28 mouse cellular contexts compared by ENCODE assay signal in the genomic region with DNA sequence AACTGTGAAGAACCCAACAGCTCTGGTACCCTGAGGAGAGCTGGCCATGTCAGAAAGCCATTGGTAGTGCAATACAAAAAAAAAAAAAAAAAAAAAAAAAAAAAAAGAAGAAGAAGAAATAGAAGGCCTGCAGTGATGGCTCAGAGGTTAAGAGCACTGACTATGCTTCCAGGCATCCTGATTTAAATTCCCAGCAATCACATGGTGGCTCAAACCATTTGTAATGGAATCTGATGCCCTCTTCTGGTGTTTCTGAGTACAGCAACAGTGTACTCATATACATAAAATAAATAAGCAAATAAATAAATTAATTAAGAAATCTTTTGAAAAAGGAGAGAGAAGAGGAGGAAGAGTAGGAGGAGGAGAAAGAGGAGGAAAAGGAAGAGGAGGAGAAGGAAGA. TPM values are rescaled to one million over a fixed set of nuclear protein-coding genes. Genes with fewer than 3 reads are reported as not detected.
DNase-seq lines count a peak whose midpoint lies in the region; ATAC-seq and TF ChIP-seq lines count a peak whose summit lies in the region.
"Had no signal": no experiment of that assay in that cellular context is flagged by ENCODE, and none has a peak within 500 bp of the region (broad histone marks: within the 10 kb centered on the region; RNA-seq: fewer than 3 reads in every experiment).

No protein-coding gene starts in this region.

- peak; percentile 63 for TF ChIP-seq RAD21 in MEL (IDR thresholded peaks at IDR 0.05; ENCODE audit: low read depth, low read length)

- no peaks in the 10 kb centered on the region for H3K36me3 ChIP-seq in lung, embryonic 14.5 days (ENCODE audit: insufficient read depth)
- H3K36me3 ChIP-seq in MEL (ENCODE audit: control insufficient read depth in 1 of 2, insufficient read depth in 2 of 2, low read length in 2 of 2), result no peaks in the 10 kb centered on the region
- H3K36me3 ChIP-seq in stomach, postnatal 0 days (ENCODE audit: control insufficient read depth, insufficient read depth, low read length), result no peaks in the 10 kb centered on the region
- no peaks in the 10 kb centered on the region for H3K36me3 ChIP-seq in hindbrain, embryonic 11.5 days (ENCODE audit: control insufficient read depth, insufficient read depth, low read length)
- H3K36me3 ChIP-seq: embryonic facial prominence, embryonic 13.5 days; heart, embryonic 10.5 days; hindbrain, embryonic 12.5 days; limb, embryonic 12.5 days; liver, embryonic 15.5 days; neural tube, embryonic 12.5 days had no signal

- no peaks in the 10 kb centered on the region for H3K79me2 ChIP-seq in MEL (ENCODE audit: control insufficient read depth, insufficient read depth, low read length, poor library complexity)

- intact Hi-C loops in gastrocnemius, adult 2 months (cut with DNase I), result no loop called here
- intact Hi-C loops in gastrocnemius, postnatal 14 days (cut with DNase I; ENCODE audit: low total_unique reads), result no loop called here

- no peaks in the 10 kb centered on the region for H3K9me3 ChIP-seq in lung, embryonic 14.5 days (ENCODE audit: low read depth, low read length)
- no peaks in the 10 kb centered on the region for H3K9me3 ChIP-seq in MEL (replicated peaks; ENCODE audit: insufficient read depth, low read length)
- H3K9me3 ChIP-seq in stomach, postnatal 0 days (ENCODE audit: control insufficient read depth, low read length), result no peaks in the 10 kb centered on the region
- no peaks in the 10 kb centered on the region for H3K9me3 ChIP-seq in hindbrain, embryonic 11.5 days (ENCODE audit: control insufficient read depth, low read length)
- H3K9me3 ChIP-seq: embryonic facial prominence, embryonic 13.5 days; heart, embryonic 10.5 days; hindbrain, embryonic 12.5 days; liver, embryonic 15.5 days; neural tube, embryonic 12.5 days had no signal

- TF ChIP-seq EP300 in MEL (IDR thresholded peaks at IDR 0.05; ENCODE audit: low read depth in 1 of 2, low read length in 2 of 2), result no peak
- TF ChIP-seq EP300 in stomach, postnatal 0 days (optimal IDR thresholded peaks at IDR 0.05), result no peak

- no peak overlapping the region for H3K4me3 ChIP-seq in gastrocnemius, adult 2 months
- no peak overlapping the region for H3K4me3 ChIP-seq in lung, embryonic 14.5 days (ENCODE audit: low read depth, low read length)
- H3K4me3 ChIP-seq in MEL (ENCODE audit: control insufficient read depth in 1 of 2, insufficient read depth in 1 of 2, low read depth in 2 of 2, low read length in 2 of 2), result no peak overlapping the region
- no peak overlapping the region for H3K4me3 ChIP-seq in stomach, postnatal 0 days (ENCODE audit: low read depth, low read length)
- H3K4me3 ChIP-seq in hindbrain, embryonic 11.5 days (ENCODE audit: low read depth, low read length), result no peak overlapping the region
- H3K4me3 ChIP-seq: embryonic facial prominence, embryonic 13.5 days; heart, embryonic 10.5 days; hindbrain, embryonic 12.5 days; limb, embryonic 12.5 days; liver, embryonic 15.5 days; neural tube, embryonic 12.5 days had no signal

- H3K4me1 ChIP-seq in lung, embryonic 14.5 days (ENCODE audit: insufficient read depth), result no peaks in the 10 kb centered on the region
- H3K4me1 ChIP-seq in MEL (ENCODE audit: control insufficient read depth in 1 of 2, insufficient read depth in 2 of 2, low read length in 2 of 2), result no peaks in the 10 kb centered on the region
- no peaks in the 10 kb centered on the region for H3K4me1 ChIP-seq in stomach, postnatal 0 days (replicated peaks; ENCODE audit: control insufficient read depth, insufficient read depth)
- H3K4me1 ChIP-seq in hindbrain, embryonic 11.5 days (replicated peaks; ENCODE audit: control insufficient read depth, insufficient read depth, low read length), result no peaks in the 10 kb centered on the region
- H3K4me1 ChIP-seq: embryonic facial prominence, embryonic 13.5 days; heart, embryonic 10.5 days; hindbrain, embryonic 12.5 days; liver, embryonic 15.5 days had no signal

- no peak overlapping the region for H3K9ac ChIP-seq in lung, embryonic 14.5 days
- no peak overlapping the region for H3K9ac ChIP-seq in MEL (ENCODE audit: control insufficient read depth, low read depth, low read length, poor library complexity, severe bottlenecking)
- H3K9ac ChIP-seq in stomach, postnatal 0 days (ENCODE audit: low read length), result no peak overlapping the region
- H3K9ac ChIP-seq in hindbrain, embryonic 11.5 days (ENCODE audit: low read depth, low read length), result no peak overlapping the region
- H3K9ac ChIP-seq: embryonic facial prominence, embryonic 13.5 days; hindbrain, embryonic 12.5 days; limb, embryonic 12.5 days; liver, embryonic 15.5 days; neural tube, embryonic 12.5 days had no signal

- no peak for ATAC-seq in lung, embryonic 14.5 days (ENCODE audit: insufficient read depth)
- ATAC-seq in stomach, postnatal 0 days (ENCODE audit: low FRiP score, low TSS enrichment), result no peak
- ATAC-seq in hindbrain, embryonic 11.5 days (ENCODE audit: low FRiP score), result no peak
- ATAC-seq: forebrain, embryonic 14.5 days had no signal

- TF ChIP-seq POLR2A in MEL (IDR thresholded peaks at IDR 0.05; ENCODE audit: control insufficient read depth in 1 of 2, insufficient read depth in 1 of 2, low read depth in 1 of 2, low read length in 2 of 2, poor library complexity in 1 of 2), result no peak

- no peaks in the 10 kb centered on the region for H3K27me3 ChIP-seq in lung, embryonic 14.5 days (ENCODE audit: insufficient read depth, low read length)
- H3K27me3 ChIP-seq in MEL (ENCODE audit: control insufficient read depth in 1 of 2, insufficient read depth in 2 of 2, low read length in 2 of 2), result peaks cover 0 to 5% of the 10 kb centered on the region in 2 experiments; a peak in 3 of 4 replicates
- H3K27me3 ChIP-seq in stomach, postnatal 0 days (ENCODE audit: control insufficient read depth, insufficient read depth, low read length), result no peaks in the 10 kb centered on the region
- H3K27me3 ChIP-seq in hindbrain, embryonic 11.5 days (ENCODE audit: control insufficient read depth, insufficient read depth, low read length), result no peaks in the 10 kb centered on the region
- H3K27me3 ChIP-seq: embryonic facial prominence, embryonic 13.5 days; hindbrain, embryonic 12.5 days; limb, embryonic 12.5 days; liver, embryonic 15.5 days; neural tube, embryonic 12.5 days had no signal

- H3K27ac ChIP-seq in gastrocnemius, adult 2 months, result no peak overlapping the region
- no peak overlapping the region for H3K27ac ChIP-seq in lung, embryonic 14.5 days (ENCODE audit: low read depth)
- no peak overlapping the region for H3K27ac ChIP-seq in MEL (ENCODE audit: control insufficient read depth, low read depth, low read length)
- no peak overlapping the region for H3K27ac ChIP-seq in stomach, postnatal 0 days (replicated peaks)
- no peak overlapping the region for H3K27ac ChIP-seq in hindbrain, embryonic 11.5 days (ENCODE audit: low read depth, low read length)
- H3K27ac ChIP-seq: embryonic facial prominence, embryonic 13.5 days; heart, embryonic 10.5 days; hindbrain, embryonic 12.5 days; limb, embryonic 12.5 days; liver, embryonic 15.5 days; neural tube, embryonic 12.5 days had no signal

- peak; percentile 18; the same call in 1 of the 2 replicates for TF ChIP-seq CTCF in gastrocnemius, adult 2 months (IDR thresholded peaks at IDR 0.05)
- TF ChIP-seq CTCF in lung, embryonic 14.5 days (IDR thresholded peaks at IDR 0.05; ENCODE audit: low read depth), result no peak
- peak; percentile 2 to 50 (median 12); a peak in 3 of 6 replicates for TF ChIP-seq CTCF in MEL (IDR thresholded peaks at IDR 0.05 in 2 of 3, conservative IDR thresholded peaks at IDR 0.05 in 1 of 3; ENCODE audit: control insufficient read depth in 1 of 3, insufficient read depth in 1 of 3, low read depth in 2 of 3, low read length in 3 of 3, poor library complexity in 1 of 3, severe bottlenecking in 1 of 3)
- TF ChIP-seq CTCF in stomach, postnatal 0 days (IDR thresholded peaks at IDR 0.05; ENCODE audit: low read depth), result peak; percentile 32

- no peak overlapping the region for H3K4me2 ChIP-seq in lung, embryonic 14.5 days
- no peak overlapping the region for H3K4me2 ChIP-seq in stomach, postnatal 0 days (replicated peaks; ENCODE audit: low read depth)
- no peak overlapping the region for H3K4me2 ChIP-seq in hindbrain, embryonic 11.5 days (replicated peaks; ENCODE audit: low read depth, low read length)
- H3K4me2 ChIP-seq: embryonic facial prominence, embryonic 13.5 days; hindbrain, embryonic 12.5 days; limb, embryonic 12.5 days; liver, embryonic 15.5 days; neural tube, embryonic 12.5 days had no signal

- no peak for DNase-seq in gastrocnemius, adult 2 months
- DNase-seq in gastrocnemius, postnatal 14 days, result no peak
- DNase-seq in lung, embryonic 14.5 days, result peak; percentile 10
- no peak for DNase-seq in lung, postnatal 10 days
- DNase-seq in MEL (ENCODE audit: low read depth, low spot score), result peak; percentile 30
- DNase-seq in stomach, postnatal 0 days (ENCODE audit: low spot score), result no peak
- no peak for DNase-seq in hindbrain, embryonic 11.5 days (ENCODE audit: low spot score)
- DNase-seq in lung, postnatal 25 days (ENCODE audit: low spot score), result no peak
- DNase-seq: adrenal gland, adult 8-10 months; B cell, adult 2 months; cerebellum, adult 8-10 months; lung, postnatal 36 days; thymus, postnatal 36 days had no signal

RNA-seq across cellular contexts. Expression of a gene that starts 2.3 kb away (rescaled TPM):
- total RNA-seq in gastrocnemius, adult 2 months (2021), result not detected
- total RNA-seq in gastrocnemius, postnatal 14 days (2021), result not detected
- not detected in 2 replicates for polyA plus RNA-seq in lung, embryonic 14.5 days (2014; fragmentation: Nextera tagmentation; extraction: Ambion mirVana)
- not detected in 2 replicates for total RNA-seq in MEL (2012; rRNA removed)
- polyA plus RNA-seq in MEL (2012; ENCODE audit: insufficient read depth in 1 of 2, insufficient read length in 2 of 2, low read depth in 1 of 2, low replicate concordance in 2 of 2, missing spikeins in 1 of 2), result not detected
- polyA plus RNA-seq in stomach, postnatal 0 days (2015; fragmentation: Nextera tagmentation; extraction: Ambion mirVana), result not detected in 2 replicates
- not detected in 2 replicates for polyA plus RNA-seq in hindbrain, embryonic 11.5 days (2014; fragmentation: Nextera tagmentation; extraction: Ambion mirVana)
- total RNA-seq: adrenal gland, adult 8-10 months; gastrocnemius, postnatal 4 days; layer of hippocampus, postnatal 25 days; left cerebral cortex, postnatal 10 days had no signal
- polyA plus RNA-seq: forebrain, embryonic 14.5 days; heart, embryonic 10.5 days; heart, postnatal 0 days; hindbrain, embryonic 12.5 days; intestine, embryonic 14.5 days; kidney, embryonic 14.5 days; large intestine, adult 2 months; limb, embryonic 12.5 days; liver, embryonic 15.5 days; neural tube, embryonic 12.5 days; small intestine, adult 2 months had no signal

RNA-seq across cellular contexts. Expression of a gene that starts 6.0 kb away (rescaled TPM):
- not detected for total RNA-seq in gastrocnemius, adult 2 months (2021)
- total RNA-seq in gastrocnemius, postnatal 14 days (2021), result not detected
- not detected in 2 replicates for polyA plus RNA-seq in lung, embryonic 14.5 days (2014; fragmentation: Nextera tagmentation; extraction: Ambion mirVana)
- not detected in 2 replicates for total RNA-seq in MEL (2012; rRNA removed)
- not detected for polyA plus RNA-seq in MEL (2012; ENCODE audit: insufficient read depth in 1 of 2, insufficient read length in 2 of 2, low read depth in 1 of 2, low replicate concordance in 2 of 2, missing spikeins in 1 of 2)
- not detected in 2 replicates for polyA plus RNA-seq in stomach, postnatal 0 days (2015; fragmentation: Nextera tagmentation; extraction: Ambion mirVana)
- polyA plus RNA-seq in hindbrain, embryonic 11.5 days (2014; fragmentation: Nextera tagmentation; extraction: Ambion mirVana), result not detected in 2 replicates
- total RNA-seq: adrenal gland, adult 8-10 months; gastrocnemius, postnatal 4 days; layer of hippocampus, postnatal 25 days; left cerebral cortex, postnatal 10 days had no signal
- polyA plus RNA-seq: embryonic facial prominence, embryonic 13.5 days; forebrain, embryonic 14.5 days; heart, embryonic 10.5 days; heart, postnatal 0 days; hindbrain, embryonic 12.5 days; intestine, embryonic 14.5 days; kidney, embryonic 14.5 days; large intestine, adult 2 months; limb, embryonic 12.5 days; liver, embryonic 15.5 days; neural tube, embryonic 12.5 days; small intestine, adult 2 months had no signal

RNA-seq across cellular contexts. Expression of a gene that starts 11.0 kb away (rescaled TPM):
- total RNA-seq in gastrocnemius, adult 2 months (2021), result not detected
- total RNA-seq in gastrocnemius, postnatal 14 days (2021), result not detected
- polyA plus RNA-seq in lung, embryonic 14.5 days (2014; fragmentation: Nextera tagmentation; extraction: Ambion mirVana), result not detected in 2 replicates
- total RNA-seq in MEL (2012; rRNA removed), result not detected in 2 replicates
- polyA plus RNA-seq in MEL (2012; ENCODE audit: insufficient read depth in 1 of 2, insufficient read length in 2 of 2, low read depth in 1 of 2, low replicate concordance in 2 of 2, missing spikeins in 1 of 2), result not detected
- not detected in 2 replicates for polyA plus RNA-seq in stomach, postnatal 0 days (2015; fragmentation: Nextera tagmentation; extraction: Ambion mirVana)
- not detected in 2 replicates for polyA plus RNA-seq in hindbrain, embryonic 11.5 days (2014; fragmentation: Nextera tagmentation; extraction: Ambion mirVana)
- total RNA-seq: adrenal gland, adult 8-10 months; gastrocnemius, postnatal 4 days; layer of hippocampus, postnatal 25 days; left cerebral cortex, postnatal 10 days had no signal
- polyA plus RNA-seq: embryonic facial prominence, embryonic 13.5 days; forebrain, embryonic 14.5 days; heart, embryonic 10.5 days; heart, postnatal 0 days; hindbrain, embryonic 12.5 days; intestine, embryonic 14.5 days; kidney, embryonic 14.5 days; large intestine, adult 2 months; limb, embryonic 12.5 days; liver, embryonic 15.5 days; neural tube, embryonic 12.5 days; small intestine, adult 2 months had no signal

RNA-seq across cellular contexts. Expression of a gene that starts 17.7 kb away (rescaled TPM):
- not detected for total RNA-seq in gastrocnemius, adult 2 months (2021)
- total RNA-seq in gastrocnemius, postnatal 14 days (2021), result not detected
- not detected in 2 replicates for polyA plus RNA-seq in lung, embryonic 14.5 days (2014; fragmentation: Nextera tagmentation; extraction: Ambion mirVana)
- total RNA-seq in MEL (2012; rRNA removed), result not detected in 2 replicates
- not detected for polyA plus RNA-seq in MEL (2012; ENCODE audit: insufficient read depth in 1 of 2, insufficient read length in 2 of 2, low read depth in 1 of 2, low replicate concordance in 2 of 2, missing spikeins in 1 of 2)
- polyA plus RNA-seq in stomach, postnatal 0 days (2015; fragmentation: Nextera tagmentation; extraction: Ambion mirVana), result not detected in 2 replicates
- polyA plus RNA-seq in hindbrain, embryonic 11.5 days (2014; fragmentation: Nextera tagmentation; extraction: Ambion mirVana), result not detected in 2 replicates
- total RNA-seq: adrenal gland, adult 8-10 months; gastrocnemius, postnatal 4 days; layer of hippocampus, postnatal 25 days; left cerebral cortex, postnatal 10 days had no signal
- polyA plus RNA-seq: embryonic facial prominence, embryonic 13.5 days; forebrain, embryonic 14.5 days; heart, embryonic 10.5 days; heart, postnatal 0 days; hindbrain, embryonic 12.5 days; intestine, embryonic 14.5 days; kidney, embryonic 14.5 days; large intestine, adult 2 months; limb, embryonic 12.5 days; liver, embryonic 15.5 days; neural tube, embryonic 12.5 days; small intestine, adult 2 months had no signal

RNA-seq across cellular contexts. Expression of a gene that starts 23.3 kb away (rescaled TPM):
- not detected for total RNA-seq in gastrocnemius, adult 2 months (2021)
- not detected for total RNA-seq in gastrocnemius, postnatal 14 days (2021)
- polyA plus RNA-seq in lung, embryonic 14.5 days (2014; fragmentation: Nextera tagmentation; extraction: Ambion mirVana), result not detected in 2 replicates
- total RNA-seq in MEL (2012; rRNA removed), result not detected in 2 replicates
- not detected for polyA plus RNA-seq in MEL (2012; ENCODE audit: insufficient read depth in 1 of 2, insufficient read length in 2 of 2, low read depth in 1 of 2, low replicate concordance in 2 of 2, missing spikeins in 1 of 2)
- polyA plus RNA-seq in stomach, postnatal 0 days (2015; fragmentation: Nextera tagmentation; extraction: Ambion mirVana), result not detected in 2 replicates
- polyA plus RNA-seq in hindbrain, embryonic 11.5 days (2014; fragmentation: Nextera tagmentation; extraction: Ambion mirVana), result not detected in 2 replicates
- total RNA-seq: adrenal gland, adult 8-10 months; gastrocnemius, postnatal 4 days; layer of hippocampus, postnatal 25 days; left cerebral cortex, postnatal 10 days had no signal
- polyA plus RNA-seq: embryonic facial prominence, embryonic 13.5 days; forebrain, embryonic 14.5 days; heart, embryonic 10.5 days; heart, postnatal 0 days; hindbrain, embryonic 12.5 days; intestine, embryonic 14.5 days; kidney, embryonic 14.5 days; large intestine, adult 2 months; limb, embryonic 12.5 days; liver, embryonic 15.5 days; neural tube, embryonic 12.5 days; small intestine, adult 2 months had no signal

Comparison
In these comparisons a context has a peak if more than half of its experiments do, and no peak if none do; other contexts are left out.
1. DNase-seq: peak in lung, embryonic 14.5 days (single experiment) and MEL (single experiment); none in gastrocnemius, adult 2 months (single experiment), gastrocnemius, postnatal 14 days (single experiment), lung, postnatal 10 days (single experiment), stomach, postnatal 0 days (single experiment), hindbrain, embryonic 11.5 days (single experiment) and lung, postnatal 25 days (single experiment).